Mouse (Mus musculus) erythroblast, embryonic 14.5 days (primary cell): ENCODE data around the gene Hemgn.

ENCODE experiments used
- GATA1 ChIP-seq: IDR thresholded peaks from 2 replicates; pipeline ENCODE4 v1.6.1; 2012; ENCODE audit warnings: low read length, inconsistent platforms, mixed read lengths
- TAL1 ChIP-seq: IDR thresholded peaks from 3 replicates; pipeline ENCODE4 v1.6.1; 2012; ENCODE audit warnings: low read length, inconsistent platforms, mixed read lengths

DNA sequence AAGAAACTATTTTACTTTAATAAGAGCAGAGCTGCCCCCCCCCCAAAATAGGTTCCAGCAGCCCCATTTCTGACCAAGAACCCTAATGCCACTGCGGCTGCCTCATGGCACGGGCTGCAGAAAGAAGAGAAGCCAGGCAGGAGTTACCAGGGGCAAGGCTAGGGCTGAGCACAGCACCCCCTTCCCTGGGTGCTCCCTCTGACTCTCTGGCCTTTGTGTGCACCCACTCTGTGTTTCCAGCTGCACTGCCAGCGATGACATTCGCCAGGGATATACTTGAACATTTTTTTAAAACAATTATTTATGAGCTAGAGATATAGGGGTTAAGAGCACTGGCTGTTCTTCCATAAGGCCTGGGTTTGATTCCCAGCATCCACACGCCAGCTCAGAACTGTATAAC, 63.8 kb downstream of the Hemgn start:
- TF ChIP-seq TAL1 (no peak), GATA1 (no peak)
